Mouse (Mus musculus) forebrain, embryonic 10.5 days (tissue): ENCODE measurements around the gene Hemk1. TPM values are rescaled to one million over a fixed set of nuclear protein-coding genes. Genes with fewer than 3 reads are reported as not detected.

ENCODE experiments used
- DNase-seq: peaks from one replicate; pipeline ENCODE4 v3.0.0-alpha.2; 2017; ENCODE audit warnings: low spot score; ENCODE audit errors: extremely low spot score
- H3K27ac ChIP-seq: fragments of 300-500 bp; sonication (generic); 2 replicates; pipeline ENCODE4 v1.5.1; 2016; ENCODE audit warnings: mild to moderate bottlenecking
- H3K27me3 ChIP-seq: fragments of 300-500 bp; sonication (generic); 2 replicates; pipeline ENCODE4 v1.6.1; 2016; ENCODE audit warnings: mild to moderate bottlenecking; ENCODE audit not compliant: poor library complexity, severe bottlenecking
- H3K36me3 ChIP-seq: fragments of 300-500 bp; sonication (generic); replicated peaks from 2 replicates; pipeline ENCODE4 v1.6.1; 2016; ENCODE audit warnings: mild to moderate bottlenecking, moderate library complexity
- H3K4me1 ChIP-seq: fragments of 300-500 bp; sonication (generic); 2 replicates; pipeline ENCODE4 v1.6.1; 2016
- H3K4me3 ChIP-seq: fragments of 300-500 bp; sonication (generic); 2 replicates; pipeline ENCODE4 v1.5.1; 2016; ENCODE audit warnings: mild to moderate bottlenecking, moderate library complexity
- H3K9me3 ChIP-seq: fragments of 300-500 bp; sonication (generic); 2 replicates; pipeline ENCODE4 v1.6.1; 2016; ENCODE audit warnings: mild to moderate bottlenecking, moderate library complexity
- WGBS: fragments of 180-500 bp; shearing (Covaris S2); methylation state at CpG from one replicate; pipeline ENCODE4 v1.1.7; 2016; 5-methylcytosine and 5-hydroxymethylcytosine counted together
- polyA plus RNA-seq: library from polyadenylated mRNA; unstranded; fragments of >200 nt; fragmentation: Nextera tagmentation; extraction: Ambion mirVana; gene quantifications from 2 replicates; pipeline ENCODE4 v1.2.1, GENCODE M21; 2016

Hemk1 gene
- polyA plus RNA-seq: 13.5 and 13.7 TPM in 2 replicates

GRCm38 (mm10) chr9:107338172-107338883, at the start of gene Hemk1:
TSS of gene Hemk1 (minus strand) at chr9:107338350.
- H3K36me3 ChIP-seq: no peaks in the 10 kb centered on the region
- H3K4me1 ChIP-seq: peaks cover 46% of the 10 kb centered on the region
- peak within 1 kb of the TSS; percentile 72 for H3K4me3 ChIP-seq
- peak; percentile 86 for DNase-seq
- H3K27me3 ChIP-seq: peaks cover 25% of the 10 kb centered on the region
- peak within 1 kb of the TSS; percentile 88 for H3K27ac ChIP-seq
- H3K9me3 ChIP-seq: no peaks in the 10 kb centered on the region
- WGBS: 5% methylated on average over 30 of the region's 30 CpGs

- WGBS: 86% methylated on average over 3 of the region's 3 CpGs
- DNase-seq: no peak
- no peak overlapping the region for H3K27ac ChIP-seq
- no peaks in the 10 kb centered on the region for H3K9me3 ChIP-seq
- peaks cover 64% of the 10 kb centered on the region for H3K27me3 ChIP-seq
- no peaks in the 10 kb centered on the region for H3K36me3 ChIP-seq
- H3K4me3 ChIP-seq: no peak overlapping the region
- H3K4me1 ChIP-seq: peaks cover 21% of the 10 kb centered on the region
Measured at GRCm38 (mm10) chr9:107387708-107388107, 49.6 kb upstream of the Hemk1 start.

- Histone ChIP-seq H3K4me1 (peaks cover 21% of the 10 kb centered on the region), H3K4me3 (no peak overlapping the region)
- WGBS: 64% methylated on average over 3 of the region's 3 CpGs
Measured at GRCm38 (mm10) chr9:107386722-107387121, 48.6 kb upstream of the Hemk1 start.

GRCm38 (mm10) chr9:107384396-107384795, 46.2 kb upstream of the Hemk1 start:
- H3K36me3 ChIP-seq: no peaks in the 10 kb centered on the region
- H3K4me1 ChIP-seq: peaks cover 9% of the 10 kb centered on the region
- DNase-seq: no peak
- H3K4me3 ChIP-seq: no peak overlapping the region
- WGBS: 29% methylated on average over 3 of the region's 3 CpGs
- H3K27me3 ChIP-seq: peaks cover 92% of the 10 kb centered on the region
- no peaks in the 10 kb centered on the region for H3K9me3 ChIP-seq
- no peak overlapping the region for H3K27ac ChIP-seq

More at GRCm38 (mm10) chr9:107386722-107387121, 48.6 kb upstream of the Hemk1 start:
- no peak overlapping the region for H3K27ac ChIP-seq
- DNase-seq: no peak
- no peaks in the 10 kb centered on the region for H3K9me3 ChIP-seq
- peaks cover 73% of the 10 kb centered on the region for H3K27me3 ChIP-seq
- no peaks in the 10 kb centered on the region for H3K36me3 ChIP-seq

GRCm38 (mm10) chr9:107381723-107382122, 43.6 kb upstream of the Hemk1 start:
- peaks cover 17% of the 10 kb centered on the region for H3K4me1 ChIP-seq
- WGBS: 6% methylated on average over 8 of the region's 8 CpGs
- DNase-seq: peak; percentile 47

GRCm38 (mm10) chr9:107377961-107378512, 39.9 kb upstream of the Hemk1 start:
- peak; percentile 55 for DNase-seq
- H3K27ac ChIP-seq: peak overlapping the region; percentile 54
- peak overlapping the region; percentile 57 for H3K4me3 ChIP-seq
- peaks cover 33% of the 10 kb centered on the region for H3K4me1 ChIP-seq
- H3K27me3 ChIP-seq: peaks cover 99% of the 10 kb centered on the region
- WGBS: under 1% methylated on average over 35 of the region's 35 CpGs
- H3K36me3 ChIP-seq: no peaks in the 10 kb centered on the region
- H3K9me3 ChIP-seq: no peaks in the 10 kb centered on the region

More at GRCm38 (mm10) chr9:107381723-107382122, 43.6 kb upstream of the Hemk1 start:
- Histone ChIP-seq H3K27me3 (peaks cover 99% of the 10 kb centered on the region), H3K4me3 (no peak overlapping the region), H3K27ac (no peak overlapping the region), H3K9me3 (no peaks in the 10 kb centered on the region), H3K36me3 (no peaks in the 10 kb centered on the region)

GRCm38 (mm10) chr9:107375451-107375850, 37.3 kb upstream of the Hemk1 start:
- Histone ChIP-seq H3K9me3 (no peaks in the 10 kb centered on the region), H3K27me3 (peaks cover 91% of the 10 kb centered on the region), H3K27ac (no peak overlapping the region), H3K36me3 (no peaks in the 10 kb centered on the region), H3K4me1 (peaks cover 36% of the 10 kb centered on the region), H3K4me3 (no peak overlapping the region)
- no peak for DNase-seq
- WGBS: 23% methylated on average over 5 of the region's 5 CpGs

GRCm38 (mm10) chr9:107374623-107375022, 36.5 kb upstream of the Hemk1 start:
- Histone ChIP-seq H3K27me3 (peaks cover 89% of the 10 kb centered on the region), H3K27ac (no peak overlapping the region), H3K4me3 (no peak overlapping the region), H3K9me3 (no peaks in the 10 kb centered on the region), H3K36me3 (no peaks in the 10 kb centered on the region), H3K4me1 (peaks cover 45% of the 10 kb centered on the region)
- DNase-seq: peak; percentile 42
- WGBS: 5% methylated on average over 8 of the region's 8 CpGs

- Histone ChIP-seq H3K36me3 (no peaks in the 10 kb centered on the region), H3K4me3 (no peak overlapping the region), H3K27ac (no peak overlapping the region), H3K4me1 (peaks cover 34% of the 10 kb centered on the region), H3K27me3 (peaks cover 88% of the 10 kb centered on the region), H3K9me3 (no peaks in the 10 kb centered on the region)
- DNase-seq: no peak
- WGBS: 77% methylated on average over 4 of the region's 4 CpGs
Measured at GRCm38 (mm10) chr9:107372441-107372840, 34.3 kb upstream of the Hemk1 start.

- Histone ChIP-seq H3K27ac (peak overlapping the region; percentile 67; the same call in 1 of the 2 replicates), H3K4me1 (peaks cover 25% of the 10 kb centered on the region), H3K4me3 (no peak overlapping the region), H3K36me3 (no peaks in the 10 kb centered on the region), H3K27me3 (peaks cover 72% of the 10 kb centered on the region), H3K9me3 (no peaks in the 10 kb centered on the region)
- DNase-seq: no peak
- WGBS: 13% methylated on average over 4 of the region's 4 CpGs
Measured at GRCm38 (mm10) chr9:107370106-107370463, 31.9 kb upstream of the Hemk1 start.

GRCm38 (mm10) chr9:107369270-107370105, 31.3 kb upstream of the Hemk1 start:
- DNase-seq: no peak
- Histone ChIP-seq H3K27me3 (peaks cover 66% of the 10 kb centered on the region), H3K4me1 (peaks cover 19% of the 10 kb centered on the region), H3K36me3 (no peaks in the 10 kb centered on the region), H3K27ac (peak overlapping the region; percentile 67), H3K4me3 (no peak overlapping the region), H3K9me3 (no peaks in the 10 kb centered on the region)
- WGBS: 43% methylated on average over 10 of the region's 10 CpGs

- H3K36me3 ChIP-seq: no peaks in the 10 kb centered on the region
- DNase-seq: no peak
- no peak overlapping the region for H3K27ac ChIP-seq
- H3K27me3 ChIP-seq: peaks cover 55% of the 10 kb centered on the region
- no peak overlapping the region for H3K4me3 ChIP-seq
- H3K4me1 ChIP-seq: peaks cover 17% of the 10 kb centered on the region
- 88% methylated on average over 1 of the region's 1 CpGs for WGBS
- no peaks in the 10 kb centered on the region for H3K9me3 ChIP-seq
Measured at GRCm38 (mm10) chr9:107368302-107368701, 30.2 kb upstream of the Hemk1 start.
